Mouse (Mus musculus): ENCODE results near the gene Gm12886. TPM values are rescaled to one million over a fixed set of nuclear protein-coding genes. Genes with fewer than 3 reads are reported as not detected.

Gene Gm12886
- total RNA-seq (2021): not detected

DNA sequence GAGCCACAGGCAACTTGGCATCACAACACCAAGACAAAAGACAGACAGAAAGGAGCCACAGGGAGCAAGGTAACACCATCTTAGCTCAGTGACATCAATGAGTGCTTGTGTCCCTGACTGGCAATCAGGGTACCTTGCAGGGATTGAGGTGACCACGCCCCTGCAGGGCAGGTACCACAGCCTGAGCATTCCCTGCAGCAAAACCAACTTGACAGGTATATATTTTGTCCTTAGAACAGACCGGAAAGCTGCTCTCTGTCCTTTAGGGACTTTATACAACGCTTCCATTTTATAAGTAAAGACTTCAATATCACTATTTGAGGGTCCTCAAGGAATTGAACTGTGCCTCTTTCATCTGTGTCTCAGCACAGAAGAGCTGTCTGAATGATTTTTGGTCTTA, at the start of gene Gm12886:
Gene Gm12886, minus strand, starts transcription at position 101 of the 400 bp plus-strand sequence.
- intact Hi-C loops (cut with DNase I): no loop called here
- DNase-seq: no peak

Other genes starting within 250 kb of the Gm12886 start
- 10 to 100 TPM; 19.4 to 20.1 TPM for gene Rlf, start 208.0 kb downstream of the Gm12886 start, total RNA-seq (2021)
- gene Gm12888, start 98.2 kb downstream of the Gm12886 start, total RNA-seq (2021): not detected
- gene Gm12887, start 199.0 kb upstream of the Gm12886 start, total RNA-seq (2021): not detected